Mouse (Mus musculus) embryonic fibroblast, embryonic 13.5 days (primary cell): ENCODE data around the gene Phf11c. TPM values are rescaled to one million over a fixed set of nuclear protein-coding genes. Genes with fewer than 3 reads are reported as not detected.
"Not testable (repeated sequence)": the region's sequence is repeated elsewhere in the genome, so short reads cannot be mapped to it uniquely, and the experiment has no call there.

ENCODE experiments used
- H3K27ac ChIP-seq: 2 replicates; pipeline ENCODE4 v1.5.1; 2012; ENCODE audit warnings: low read length, control low read depth, inconsistent platforms; ENCODE audit not compliant: insufficient read depth
- H3K4me1 ChIP-seq: 2 replicates; pipeline ENCODE4 v1.6.1; 2011; ENCODE audit warnings: low read length; ENCODE audit not compliant: control insufficient read depth, insufficient read depth
- H3K4me3 ChIP-seq: 2 replicates; pipeline ENCODE4 v1.5.1; 2011; ENCODE audit warnings: mild to moderate bottlenecking, control low read depth, low read length; ENCODE audit not compliant: insufficient read depth
- CTCF ChIP-seq: IDR thresholded peaks from 2 replicates; pipeline ENCODE4 v1.5.1; 2011; ENCODE audit warnings: mild to moderate bottlenecking, control low read depth, low read length, moderate library complexity, borderline replicate concordance; ENCODE audit not compliant: insufficient read depth
- POLR2A ChIP-seq: IDR thresholded peaks from 2 replicates; pipeline ENCODE4 v1.6.1; 2011; ENCODE audit warnings: low read depth, mild to moderate bottlenecking, control low read depth, low read length, moderate library complexity
- polyA plus RNA-seq: library from polyadenylated mRNA; stranded (reverse); fragments of >200 nt; gene quantifications from 2 replicates; pipeline ENCODE4 v1.2.4, GENCODE M21; 2011; ENCODE audit warnings: low read depth; ENCODE audit not compliant: missing spikeins, insufficient read length

The Phf11c gene
- polyA plus RNA-seq, 1 experiment: 1.4 TPM

GRCm38 (mm10) chr14:59339541-59339940, 55.6 kb downstream of the Phf11c start:
- Histone ChIP-seq H3K27ac (no peak overlapping the region), H3K4me1 (no peaks in the 10 kb centered on the region), H3K4me3 (no peak overlapping the region)
- TF ChIP-seq CTCF: no peak
- TF ChIP-seq POLR2A: no peak

- not testable (repeated sequence) for H3K4me3 ChIP-seq, H3K4me1 ChIP-seq, H3K27ac ChIP-seq
Observed at GRCm38 (mm10) chr14:59336056-59336455, 59.1 kb downstream of the Phf11c start.

Other genes with a start within 250 kb of the Phf11c start
- not detected in 2 replicates for gene Gm5142, start 216.6 kb downstream of the Phf11c start, polyA plus RNA-seq
- gene Rcbtb1, start 194.2 kb downstream of the Phf11c start, polyA plus RNA-seq: 46.9 and 50.2 TPM in 2 replicates
- gene Gm6904, start 135.2 kb downstream of the Phf11c start, polyA plus RNA-seq: not detected in 2 replicates
- gene Phf11a, start 97.9 kb downstream of the Phf11c start, polyA plus RNA-seq: not detected in 2 replicates
- gene Phf11b, start 54.0 kb downstream of the Phf11c start, polyA plus RNA-seq: not detected in 2 replicates
- gene Phf11d, start 29.9 kb downstream of the Phf11c start, polyA plus RNA-seq: 7.8 and 9.5 TPM in 2 replicates
- 8.0 and 8.4 TPM in 2 replicates for gene Setdb2, start 45.5 kb upstream of the Phf11c start, polyA plus RNA-seq
- gene Cab39l, start 45.6 kb upstream of the Phf11c start, polyA plus RNA-seq: 32.3 and 35.2 TPM in 2 replicates
- gene Cdadc1, start 202.6 kb upstream of the Phf11c start, polyA plus RNA-seq: 15.8 and 18.6 TPM in 2 replicates
- gene Shisa2, start 229.9 kb upstream of the Phf11c start, polyA plus RNA-seq: 0.42 and 2.1 TPM in 2 replicates